ENCODE assay signal across 8 mouse cellular contexts in genomic region chr14:52104677-52105285, GRCm38 (mm10). TPM values are rescaled to one million over a fixed set of nuclear protein-coding genes. Genes with fewer than 3 reads are reported as not detected.
DNase-seq lines count a peak whose midpoint lies in the region; ATAC-seq and TF ChIP-seq lines count a peak whose summit lies in the region.

No protein-coding gene starts in this region.

- H3K27ac ChIP-seq in lung, embryonic 15.5 days = peak overlapping the region; percentile 86
- H3K27ac ChIP-seq in embryonic facial prominence, embryonic 14.5 days (replicated peaks; ENCODE audit: low read depth, low read length) = peak overlapping the region; percentile 84
- peak overlapping the region; percentile 82 for H3K27ac ChIP-seq in limb, embryonic 11.5 days (replicated peaks; ENCODE audit: low read depth, low read length)
- peak overlapping the region; percentile 96 for H3K27ac ChIP-seq in small intestine, adult 2 months (ENCODE audit: insufficient read depth, low read depth, low read length)

- no peak for TF ChIP-seq POLR2A in small intestine, adult 2 months (IDR thresholded peaks at IDR 0.05; ENCODE audit: low read depth, low read length)

- H3K9me3 ChIP-seq in lung, embryonic 15.5 days = no peaks in the 10 kb centered on the region
- no peaks in the 10 kb centered on the region for H3K9me3 ChIP-seq in embryonic facial prominence, embryonic 14.5 days (ENCODE audit: control insufficient read depth, low read length)
- H3K9me3 ChIP-seq in limb, embryonic 11.5 days (ENCODE audit: control insufficient read depth, low read length) = no peaks in the 10 kb centered on the region

- TF ChIP-seq CTCF in small intestine, adult 2 months (IDR thresholded peaks at IDR 0.05; ENCODE audit: extremely low read depth, insufficient read length, insufficient replicate concordance, low read depth, low read length) = no peak

- peak overlapping the region; percentile 57 for H3K4me2 ChIP-seq in lung, embryonic 15.5 days
- peak overlapping the region; percentile 53 for H3K4me2 ChIP-seq in embryonic facial prominence, embryonic 14.5 days (ENCODE audit: low read depth, low read length)
- peak overlapping the region; percentile 50 for H3K4me2 ChIP-seq in limb, embryonic 11.5 days (ENCODE audit: low read depth, severe bottlenecking)

- peak overlapping the region; percentile 32 for H3K4me3 ChIP-seq in lung, embryonic 15.5 days
- peak overlapping the region; percentile 34 for H3K4me3 ChIP-seq in embryonic facial prominence, embryonic 14.5 days (ENCODE audit: low read depth, low read length)
- peak overlapping the region; percentile 32 for H3K4me3 ChIP-seq in limb, embryonic 11.5 days (ENCODE audit: low read depth, low read length)
- peak overlapping the region; percentile 39 for H3K4me3 ChIP-seq in small intestine, adult 2 months (ENCODE audit: low read depth, low read length)

- DNase-seq in lung, postnatal 14 days = no peak
- DNase-seq in embryonic facial prominence, embryonic 14.5 days (ENCODE audit: low spot score) = no peak
- DNase-seq in limb, embryonic 11.5 days (ENCODE audit: low spot score) = no peak
- no peak for DNase-seq in gastrocnemius, postnatal 25 days
- DNase-seq in adrenal gland, postnatal 10 days = no peak
- no peak for DNase-seq in cerebellum, adult 11-12 months

- H3K4me1 ChIP-seq in lung, embryonic 15.5 days = peaks cover 41% of the 10 kb centered on the region
- H3K4me1 ChIP-seq in embryonic facial prominence, embryonic 14.5 days (ENCODE audit: control insufficient read depth, insufficient read depth, low read length) = peaks cover 16% of the 10 kb centered on the region
- 0 out of 2 replicates have a peak, but pooled peaks cover 3% of the 10 kb centered on the region for H3K4me1 ChIP-seq in limb, embryonic 11.5 days (ENCODE audit: control insufficient read depth, insufficient read depth, low read length)
- peaks cover 9% of the 10 kb centered on the region for H3K4me1 ChIP-seq in small intestine, adult 2 months (ENCODE audit: control insufficient read depth, insufficient read depth, insufficient read length, low read length)

- no peaks in the 10 kb centered on the region; the same call in 1 of the 2 replicates for H3K36me3 ChIP-seq in lung, embryonic 15.5 days
- peaks cover 8% of the 10 kb centered on the region; the same call in 1 of the 2 replicates for H3K36me3 ChIP-seq in embryonic facial prominence, embryonic 14.5 days (ENCODE audit: control insufficient read depth, insufficient read depth, low read length)
- peaks cover 5% of the 10 kb centered on the region; the same call in 1 of the 2 replicates for H3K36me3 ChIP-seq in limb, embryonic 11.5 days (ENCODE audit: control insufficient read depth, insufficient read depth, low read length)
- peaks cover 4% of the 10 kb centered on the region; the same call in 1 of the 2 replicates for H3K36me3 ChIP-seq in small intestine, adult 2 months (ENCODE audit: control insufficient read depth, insufficient read depth, low read length)

- WGBS in lung, embryonic 15.5 days = 28% methylated on average over 7 of the region's 7 CpGs
- 28% methylated on average over 7 of the region's 7 CpGs for WGBS in embryonic facial prominence, embryonic 14.5 days
- WGBS in limb, embryonic 11.5 days = 37% methylated on average over 7 of the region's 7 CpGs
- 21% methylated on average over 7 of the region's 7 CpGs for WGBS in small intestine, adult 2 months

- no peaks in the 10 kb centered on the region for H3K27me3 ChIP-seq in lung, embryonic 15.5 days
- H3K27me3 ChIP-seq in embryonic facial prominence, embryonic 14.5 days (replicated peaks; ENCODE audit: control insufficient read depth, insufficient read depth, low read length) = no peaks in the 10 kb centered on the region
- no peaks in the 10 kb centered on the region for H3K27me3 ChIP-seq in limb, embryonic 11.5 days (ENCODE audit: control insufficient read depth, insufficient read depth, low read length)
- no peaks in the 10 kb centered on the region for H3K27me3 ChIP-seq in small intestine, adult 2 months (ENCODE audit: control insufficient read depth, insufficient read depth, low read length)

- peak overlapping the region; percentile 39 for H3K9ac ChIP-seq in lung, embryonic 15.5 days
- peak overlapping the region; percentile 56 for H3K9ac ChIP-seq in embryonic facial prominence, embryonic 14.5 days (ENCODE audit: low read depth, low read length)
- peak overlapping the region; percentile 65 for H3K9ac ChIP-seq in limb, embryonic 11.5 days (ENCODE audit: low read length)

- ATAC-seq in lung, embryonic 15.5 days (ENCODE audit: borderline replicate concordance, extremely low read depth, low FRiP score, low TSS enrichment) = no peak
- no peak; the same call in 1 of the 2 replicates for ATAC-seq in embryonic facial prominence, embryonic 14.5 days (ENCODE audit: low read depth)
- no peak for ATAC-seq in limb, embryonic 11.5 days (ENCODE audit: insufficient number of reproducible peaks, low FRiP score, low TSS enrichment, low read depth)

RNA-seq across cellular contexts. Expression of gene Hnrnpc, which starts 1.0 kb away (rescaled TPM):
- polyA plus RNA-seq in lung, embryonic 15.5 days (2015; fragmentation: Nextera tagmentation; extraction: Ambion mirVana) = 645 and 674 TPM in 2 replicates
- polyA plus RNA-seq in embryonic facial prominence, embryonic 14.5 days (2014; fragmentation: Nextera tagmentation; extraction: Ambion mirVana) = 498 and 515 TPM in 2 replicates
- 989 and 1,009 TPM in 2 replicates for polyA plus RNA-seq in limb, embryonic 11.5 days (2014; fragmentation: Nextera tagmentation; extraction: Ambion mirVana)
- 8.4 and 22.4 TPM in 2 replicates for polyA plus RNA-seq in small intestine, adult 2 months (2012; rRNA removed)
- total RNA-seq in gastrocnemius, postnatal 25 days (2021) = 10 to 100 TPM; 71.5 to 72.2 TPM
- total RNA-seq in adrenal gland, postnatal 10 days (2021) = 100 to 1,000 TPM; 186 TPM

RNA-seq across cellular contexts. Expression of gene Rpgrip1, which starts 5.7 kb away (rescaled TPM):
- polyA plus RNA-seq in lung, embryonic 15.5 days (2015; fragmentation: Nextera tagmentation; extraction: Ambion mirVana) = 61.8 and 72.8 TPM in 2 replicates
- polyA plus RNA-seq in embryonic facial prominence, embryonic 14.5 days (2014; fragmentation: Nextera tagmentation; extraction: Ambion mirVana) = 46.7 and 47.0 TPM in 2 replicates
- 119 and 124 TPM in 2 replicates for polyA plus RNA-seq in limb, embryonic 11.5 days (2014; fragmentation: Nextera tagmentation; extraction: Ambion mirVana)
- 0.86 and 1.0 TPM in 2 replicates for polyA plus RNA-seq in small intestine, adult 2 months (2012; rRNA removed)
- total RNA-seq in gastrocnemius, postnatal 25 days (2021) = not detected
- 1 to 10 TPM in 1 of 2 experiments, under 1 TPM in 1; 0.42 to 1.3 TPM for total RNA-seq in adrenal gland, postnatal 10 days (2021)

Comparison
In these comparisons a context has a peak if more than half of its experiments do, and no peak if none do; other contexts are left out.
1. RNA of gene Hnrnpc, which starts 1.0 kb away (polyA plus RNA-seq): 989 to 1,009 TPM in limb, embryonic 11.5 days, 645 to 674 TPM in lung, embryonic 15.5 days and 498 to 515 TPM in embryonic facial prominence, embryonic 14.5 days; 8.4 to 22.4 TPM in small intestine, adult 2 months; every median in the first group is over 10 times any median in the second.
2. RNA of gene Rpgrip1, which starts 5.7 kb away (polyA plus RNA-seq): 119 to 124 TPM in limb, embryonic 11.5 days, 61.8 to 72.8 TPM in lung, embryonic 15.5 days and 46.7 to 47.0 TPM in embryonic facial prominence, embryonic 14.5 days; 0.86 to 1.0 TPM in small intestine, adult 2 months; every median in the first group is over 10 times any median in the second.
3. Peak in every context shown above with its lines, with median percentiles within 50 percentile points of each other: H3K27ac ChIP-seq, H3K4me2 ChIP-seq, H3K4me3 ChIP-seq and H3K9ac ChIP-seq.